Mouse (Mus musculus): ENCODE measurements around the gene Hlx.

The Hlx gene

GRCm38 (mm10) chr1:184716117-184716516 lies 16.3 kb downstream of the Hlx start:
- CTCF ChIA-PET = no interaction called here

- CTCF ChIA-PET = no interaction called here
These were observed 16.7 kb downstream of the Hlx start for GRCm38 (mm10) chr1:184715693-184716092.

DNA sequence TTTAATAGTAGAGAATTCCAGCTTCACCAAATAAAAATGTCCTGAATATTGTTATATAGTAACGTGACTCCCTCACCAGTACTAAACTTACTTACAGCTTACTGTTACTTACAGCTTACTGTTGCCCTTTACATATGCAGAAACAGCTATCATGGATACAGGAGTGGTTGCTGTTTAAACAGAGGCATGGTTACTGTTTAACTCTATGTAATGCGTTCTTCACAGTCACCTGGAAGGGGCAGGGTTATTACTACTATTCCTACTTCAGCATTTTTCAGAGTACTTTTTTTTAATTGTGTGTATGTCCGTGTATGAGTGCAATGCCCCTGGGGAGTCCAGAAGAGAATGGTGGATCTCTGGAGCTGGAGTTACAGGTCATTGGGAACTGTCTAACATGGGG lies 17.9 kb downstream of the Hlx start:
- CTCF ChIA-PET = no interaction called here

DNA sequence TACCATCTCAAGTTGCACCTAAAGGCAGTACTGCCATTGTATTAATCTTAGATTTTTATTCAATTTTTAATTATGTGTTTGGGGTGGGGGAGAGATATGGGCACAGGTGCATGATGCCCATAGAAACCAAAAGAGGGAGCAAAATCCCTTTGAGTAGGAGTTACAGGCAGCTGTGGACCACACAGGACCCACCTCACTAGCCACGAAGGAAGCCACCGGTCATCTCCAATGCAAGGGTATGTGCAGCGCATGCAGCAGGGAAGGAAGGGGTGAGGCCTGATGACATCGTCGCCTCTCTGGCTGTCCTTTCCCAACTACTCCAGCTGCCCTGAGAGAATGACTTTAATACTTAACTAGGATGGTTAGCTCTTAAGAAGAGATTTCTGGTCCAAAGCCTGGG lies 18.7 kb downstream of the Hlx start:
- CTCF ChIA-PET = no interaction called here

DNA sequence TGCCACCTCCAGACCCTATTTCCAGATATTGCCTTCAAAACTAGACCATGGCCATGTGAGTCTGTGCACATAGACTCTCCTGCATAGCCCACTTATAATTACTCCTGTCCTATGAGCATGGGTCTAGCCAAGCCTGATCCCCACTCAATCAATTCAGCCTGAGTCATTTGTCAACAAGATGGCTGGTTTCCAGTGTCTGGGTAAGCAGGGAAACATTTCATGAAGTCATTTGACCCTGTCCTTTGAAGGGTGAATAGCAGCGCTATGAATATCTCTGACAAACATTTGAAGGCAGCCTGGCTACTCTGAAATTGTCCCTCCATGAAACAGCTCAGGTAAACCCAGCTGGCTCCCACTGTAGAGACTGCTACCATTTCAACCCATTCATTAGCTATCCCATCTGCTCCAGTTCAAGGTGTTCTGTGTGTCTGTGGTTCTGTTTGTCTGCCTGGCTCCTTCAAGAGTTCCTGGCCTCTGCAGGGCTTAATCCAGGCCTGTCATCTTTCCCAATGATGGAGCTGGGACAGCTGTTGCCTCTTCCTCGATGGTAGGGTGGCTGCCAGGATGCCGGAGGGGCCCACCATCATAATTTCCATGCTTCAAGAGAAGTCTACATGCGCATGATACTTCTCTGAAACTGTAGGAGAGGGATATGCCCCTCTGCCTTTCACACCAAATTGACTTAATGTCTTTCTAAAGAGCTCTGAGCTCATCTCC lies 24.7 kb downstream of the Hlx start:
- CTCF ChIA-PET = no interaction called here

- CTCF ChIA-PET = no interaction called here
These were observed 27.5 kb downstream of the Hlx start for GRCm38 (mm10) chr1:184704901-184705300.

- CTCF ChIA-PET = no interaction called here
These were observed 33.1 kb downstream of the Hlx start for GRCm38 (mm10) chr1:184699295-184699694.

GRCm38 (mm10) chr1:184695451-184695850 lies 37.0 kb downstream of the Hlx start:
- CTCF ChIA-PET = no interaction called here

DNA sequence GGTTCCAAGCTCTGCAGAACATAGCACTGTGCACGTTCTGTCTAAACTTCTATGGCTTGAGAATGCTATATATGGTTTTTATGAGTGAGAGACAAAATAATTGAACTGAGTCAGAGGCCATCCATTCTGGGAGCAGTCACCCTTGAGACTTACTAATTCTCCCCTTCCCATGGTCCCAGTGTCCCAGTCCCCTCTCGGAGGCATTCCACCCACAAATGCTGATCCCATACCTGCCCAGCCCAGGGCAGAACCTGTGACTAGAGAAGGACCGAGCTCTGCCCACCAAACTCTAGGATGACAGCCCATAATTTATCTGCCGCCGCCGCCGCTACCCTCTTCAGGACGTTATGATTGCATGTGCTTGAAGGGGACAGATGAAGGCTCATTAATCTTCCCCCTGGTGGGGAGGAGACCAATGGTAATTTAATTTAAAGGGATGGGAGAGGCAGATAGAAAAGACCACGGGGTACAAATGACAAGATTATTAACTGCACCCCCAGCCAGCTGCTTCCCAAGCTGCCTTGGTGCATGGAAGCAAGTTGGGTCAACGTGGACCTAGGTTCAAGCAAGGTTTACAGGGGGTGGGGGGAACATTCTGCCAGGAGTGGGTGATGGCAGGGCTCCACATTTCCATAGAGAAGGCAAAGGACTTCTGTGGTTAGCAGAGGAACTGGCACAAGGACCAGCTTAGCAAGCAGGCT lies 40.1 kb downstream of the Hlx start:
- CTCF ChIA-PET = no interaction called here

DNA sequence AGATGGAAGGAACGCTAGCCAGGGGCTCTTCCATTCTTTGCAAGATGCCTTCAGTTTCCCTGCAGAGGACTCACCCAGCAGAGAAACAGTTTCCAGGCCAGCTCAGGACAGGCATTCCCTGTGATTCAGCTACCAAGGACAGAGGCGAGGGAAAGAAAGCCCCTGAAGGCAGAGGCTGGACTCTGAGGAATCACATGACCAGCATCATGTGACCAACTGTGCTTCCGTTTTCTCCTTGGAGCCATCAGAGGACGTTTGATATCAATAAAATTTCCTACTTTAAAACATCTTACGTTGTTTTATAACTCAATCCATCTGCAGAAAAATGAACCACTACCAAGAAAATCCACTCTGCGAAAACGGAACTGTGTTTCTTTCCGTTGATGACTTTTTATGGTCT lies 41.2 kb downstream of the Hlx start:
- CTCF ChIA-PET = no interaction called here

DNA sequence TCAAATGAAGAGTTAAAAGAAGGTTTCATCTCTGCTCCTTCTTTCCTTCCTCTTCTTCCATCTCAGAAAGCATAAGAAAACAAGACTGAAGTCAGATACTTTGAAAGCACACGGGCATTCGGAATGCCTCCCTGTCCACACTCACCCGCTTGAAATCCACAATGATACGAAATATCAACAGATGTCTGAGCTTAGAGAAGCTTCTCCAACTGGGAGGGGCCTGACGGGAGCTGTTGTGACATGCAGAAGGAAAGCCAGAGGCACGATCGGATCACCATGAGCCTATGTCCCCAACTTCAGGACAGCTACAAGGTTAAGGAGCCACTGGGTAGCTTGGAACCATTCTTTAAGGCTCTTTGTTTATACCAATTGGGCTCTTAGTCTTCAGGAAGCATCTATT lies 44.4 kb downstream of the Hlx start:
- CTCF ChIA-PET = no interaction called here

- CTCF ChIA-PET = no interaction called here
These were observed 44.9 kb downstream of the Hlx start for GRCm38 (mm10) chr1:184687512-184687911.

GRCm38 (mm10) chr1:184683541-184683940 lies 48.9 kb downstream of the Hlx start:
- CTCF ChIA-PET = no interaction called here

DNA sequence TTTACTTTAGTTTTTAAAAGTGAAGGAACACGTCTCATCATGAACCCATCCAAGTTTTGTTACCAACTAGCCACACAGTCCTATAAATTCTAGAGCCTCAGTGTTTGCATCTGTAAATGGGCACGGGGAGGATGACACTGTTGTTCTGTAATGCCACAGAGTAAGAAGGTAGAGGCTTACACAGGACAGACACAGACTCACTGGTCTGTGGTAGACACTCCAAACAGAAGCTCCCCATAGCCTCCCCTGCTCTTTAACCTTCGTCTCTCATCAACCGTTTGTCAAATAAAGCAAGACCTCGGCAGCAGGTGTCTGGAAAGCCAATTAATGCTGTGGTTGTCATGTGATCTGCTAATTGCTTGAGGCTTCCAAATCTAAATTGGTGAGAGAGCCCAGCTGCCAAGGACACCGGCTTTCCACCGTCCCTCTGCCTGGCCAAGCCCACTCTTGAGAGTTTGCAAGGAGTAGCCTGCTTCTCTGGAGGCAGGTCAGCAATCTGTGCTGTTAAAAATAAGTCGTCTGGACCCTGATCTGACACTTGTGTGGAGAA lies 52.9 kb downstream of the Hlx start:
- CTCF ChIA-PET = interaction anchor here (0.7 kb wide), 1 partner anchor 19 kb away, joined by 5 read pairs; no protein-coding TSS in a partner anchor

- CTCF ChIA-PET = no interaction called here
These were observed 54.8 kb downstream of the Hlx start for GRCm38 (mm10) chr1:184677641-184678040.

Measured in spleen, embryonic (tissue).